Mouse (Mus musculus) right cerebral cortex, adult 2 months (tissue): ENCODE data around the gene Gm4177.
"Not testable (repeated sequence)": the region's sequence is repeated elsewhere in the genome, so short reads cannot be mapped to it uniquely, and the experiment has no call there.

ENCODE experiments used
- DNase-seq, 2 experiments: peaks; one replicate each; pipeline ENCODE4 v3.0.0; 2021 to 2022; ENCODE audit warnings: low spot score in 2 of 2

Gene Gm4177

DNA sequence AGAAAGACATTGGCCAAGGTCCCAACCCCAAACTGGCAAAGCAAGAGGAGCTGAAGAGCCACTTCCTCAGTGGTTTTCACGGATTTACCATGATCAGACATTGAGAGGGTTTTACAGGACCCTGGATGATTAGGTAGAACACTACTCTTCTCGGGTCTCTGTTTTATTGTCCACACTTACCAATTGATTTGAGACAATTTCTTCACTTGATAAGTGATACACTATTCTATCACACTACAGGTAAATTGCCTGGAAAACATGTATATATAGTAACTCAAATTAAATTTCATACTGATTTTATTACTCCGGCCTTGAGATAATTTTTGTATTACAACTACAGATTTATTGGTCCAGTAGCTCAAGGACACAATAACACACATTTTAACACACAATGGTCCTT, at the start of gene Gm4177:
TSS of gene Gm4177 (minus strand) at position 101 of the 400 bp plus-strand sequence.
- DNase-seq: not testable (repeated sequence)

DNA sequence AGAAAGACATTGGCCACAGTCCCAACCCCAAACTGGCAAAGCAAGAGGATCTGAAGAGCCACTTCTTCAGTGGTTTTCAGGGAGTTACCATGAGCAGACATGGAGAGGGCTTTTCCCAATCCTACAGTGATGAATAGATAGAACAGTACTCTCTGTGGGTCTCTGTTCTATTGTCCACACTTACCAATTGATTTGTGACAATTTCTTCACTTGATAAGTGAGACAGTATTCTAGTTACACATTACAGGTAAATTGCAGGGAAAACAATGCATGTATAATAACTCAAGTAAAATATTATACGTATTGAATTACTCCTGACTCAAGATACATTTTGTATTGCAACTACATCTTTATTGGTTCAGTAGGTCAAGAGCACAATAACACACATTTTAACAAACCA, 47.6 kb upstream of the Gm4177 start, which contains the start of gene Gm5725:
TSS of gene Gm5725 (minus strand) at position 101 of the 400 bp plus-strand sequence.
- DNase-seq: not testable (repeated sequence)

DNA sequence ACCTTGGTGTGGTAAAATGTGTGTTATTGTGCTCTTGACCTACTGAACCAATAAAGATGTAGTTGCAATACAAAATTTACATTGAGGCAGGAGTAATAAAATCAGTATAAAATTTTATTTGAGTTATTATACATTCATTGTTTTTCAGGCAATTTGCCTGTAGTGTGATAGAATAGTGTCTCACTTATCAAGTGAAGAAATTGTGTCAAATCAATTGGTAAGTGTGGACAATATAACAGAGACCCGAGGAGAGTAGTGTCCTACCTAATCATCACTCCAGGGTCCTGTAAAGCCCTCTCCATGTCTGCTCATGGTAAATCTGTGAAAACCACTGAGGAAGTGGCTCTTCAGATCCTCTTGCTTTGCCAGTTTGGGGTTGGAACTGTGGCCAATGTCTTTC, 35.5 kb upstream of the Gm4177 start, which contains the start of gene Vmn1r135:
TSS of gene Vmn1r135 (plus strand) at position 301 of the 400 bp plus-strand sequence.
- DNase-seq: not testable (repeated sequence)

DNA sequence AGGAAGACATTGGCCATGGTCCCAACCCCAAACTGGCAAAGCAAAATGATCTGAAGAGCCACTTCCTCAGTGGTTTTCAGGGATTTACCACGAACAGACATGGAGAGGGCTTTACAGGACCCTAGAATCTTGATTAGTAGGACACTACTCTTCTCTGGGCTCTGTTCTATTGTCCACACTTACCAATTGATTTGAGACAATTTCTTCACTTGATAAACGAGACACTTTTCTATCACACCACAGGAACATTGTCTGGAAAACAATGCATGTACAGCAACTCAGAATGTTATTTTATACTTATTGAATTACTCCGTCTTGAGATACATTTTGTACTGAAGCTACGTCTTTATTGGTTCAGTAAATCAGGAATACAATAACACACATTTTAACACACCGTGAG, 35.2 kb downstream of the Gm4177 start, which contains the start of gene Gm4175:
TSS of gene Gm4175 (minus strand) at position 101 of the 400 bp plus-strand sequence.
- DNase-seq: not testable (repeated sequence)
